Mouse (Mus musculus) spleen, adult 18-20 months (tissue): Measurements from ENCODE around the gene 1700017B05Rik.
"Not testable (repeated sequence)": the region's sequence is repeated elsewhere in the genome, so short reads cannot be mapped to it uniquely, and the experiment has no call there.

Experiments used
- DNase-seq, 2 experiments: peaks; one replicate each; pipeline ENCODE4 v3.0.0; 2022; ENCODE audit warnings: mixed read lengths in 2 of 2

1700017B05Rik gene

DNA sequence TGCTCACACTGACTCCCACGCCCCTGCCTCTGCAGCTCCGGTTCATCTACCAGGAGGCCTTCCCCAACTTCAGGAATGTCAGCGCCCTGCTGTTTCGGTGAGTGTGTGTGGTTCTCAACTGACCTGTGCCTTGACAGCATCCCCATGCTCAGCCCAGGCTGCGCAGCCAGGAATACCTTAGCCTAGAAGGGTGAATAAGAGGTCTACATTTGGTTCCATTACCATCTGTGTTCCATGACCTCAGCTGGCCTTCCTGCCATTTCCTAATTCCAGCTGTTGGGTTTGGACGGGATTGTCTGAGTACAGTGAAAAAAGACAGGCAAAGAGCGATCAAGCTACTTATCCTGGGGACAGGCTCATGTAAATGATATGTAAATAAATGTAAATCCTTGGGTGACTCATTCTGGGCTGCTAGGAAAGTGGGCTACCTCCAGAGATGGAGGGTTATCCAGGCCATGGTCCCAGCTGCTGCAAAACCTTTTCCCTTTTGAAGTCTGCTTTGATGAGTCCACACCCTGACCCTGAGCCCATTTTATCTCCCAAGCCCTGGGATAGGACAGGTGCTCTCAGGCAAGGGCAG, 18.2 kb downstream of the 1700017B05Rik start:
- DNase-seq = no peak

- DNase-seq = no peak
Observed at GRCm38 (mm10) chr9:57242916-57243315, 19.5 kb downstream of the 1700017B05Rik start.

- DNase-seq = no peak
Observed at GRCm38 (mm10) chr9:57241111-57241510, 21.3 kb downstream of the 1700017B05Rik start.

- DNase-seq = no peak
Observed at GRCm38 (mm10) chr9:57238220-57238619, 24.2 kb downstream of the 1700017B05Rik start.

DNA sequence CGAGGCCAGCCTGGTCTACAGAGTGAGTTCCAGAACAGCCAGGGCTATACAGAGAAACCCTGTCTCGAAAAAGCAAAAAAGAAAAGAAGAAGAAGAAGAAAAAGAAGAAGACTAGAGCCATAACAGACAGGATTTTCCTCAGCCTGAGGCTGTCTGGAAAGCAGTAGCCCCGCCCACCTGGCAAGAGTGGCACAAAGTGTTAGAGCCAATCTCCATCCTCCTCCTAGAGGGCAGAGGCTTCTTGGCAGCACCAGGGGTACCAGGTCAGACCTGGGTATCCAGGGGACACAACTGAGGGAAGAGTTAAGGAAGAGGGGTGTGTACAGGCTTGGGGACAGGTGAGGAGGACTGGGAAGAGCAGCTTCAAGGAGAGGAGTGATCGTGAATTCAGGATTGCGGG, 24.7 kb downstream of the 1700017B05Rik start:
- no peak for DNase-seq

DNA sequence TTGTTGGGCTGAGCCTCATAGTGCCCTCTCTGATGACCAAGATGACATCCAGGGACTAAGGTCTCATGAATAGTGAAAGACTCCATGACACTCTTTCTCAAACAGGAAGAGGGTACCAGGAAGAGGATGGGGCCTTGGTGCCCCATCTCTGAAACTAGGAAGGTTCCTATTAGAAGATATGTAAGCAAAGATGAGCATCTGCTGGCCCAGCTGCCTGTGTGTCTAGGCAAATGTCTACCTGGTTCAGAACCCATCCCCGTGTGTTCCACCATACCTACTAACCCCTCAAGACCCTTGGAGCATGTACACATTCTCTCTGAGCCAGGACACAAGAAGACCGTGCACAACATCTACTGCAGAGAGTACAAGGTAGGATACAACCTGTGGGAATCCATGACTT, 26.2 kb downstream of the 1700017B05Rik start, which contains the start of gene Trcg1:
Gene Trcg1, plus strand, starts transcription at position 301 of the 400 bp plus-strand sequence.
- no peak for DNase-seq

DNA sequence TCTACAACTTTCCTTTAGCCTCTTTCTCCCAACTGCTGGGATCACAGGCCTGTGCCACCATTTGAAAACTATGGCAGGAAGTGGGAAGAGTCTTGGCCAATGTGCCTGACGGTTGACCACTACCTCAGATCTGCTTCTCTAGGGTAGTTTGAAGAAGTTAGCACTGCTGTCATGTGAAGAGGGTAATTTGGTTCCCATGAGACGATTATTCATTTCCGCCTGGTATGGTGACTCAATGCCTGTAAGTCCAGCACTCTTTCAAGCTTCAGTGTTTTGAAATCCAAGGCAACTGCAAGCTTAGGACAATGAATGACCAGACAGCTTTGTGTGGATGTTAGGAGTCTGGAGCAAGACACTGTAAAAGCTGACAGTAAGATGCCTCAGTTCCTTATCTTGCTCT, 28.6 kb downstream of the 1700017B05Rik start:
- no peak for DNase-seq

- no peak for DNase-seq
Observed at GRCm38 (mm10) chr9:57233142-57233541, 29.3 kb downstream of the 1700017B05Rik start.

GRCm38 (mm10) chr9:57232341-57232940, 30.0 kb downstream of the 1700017B05Rik start:
- DNase-seq = no peak

DNA sequence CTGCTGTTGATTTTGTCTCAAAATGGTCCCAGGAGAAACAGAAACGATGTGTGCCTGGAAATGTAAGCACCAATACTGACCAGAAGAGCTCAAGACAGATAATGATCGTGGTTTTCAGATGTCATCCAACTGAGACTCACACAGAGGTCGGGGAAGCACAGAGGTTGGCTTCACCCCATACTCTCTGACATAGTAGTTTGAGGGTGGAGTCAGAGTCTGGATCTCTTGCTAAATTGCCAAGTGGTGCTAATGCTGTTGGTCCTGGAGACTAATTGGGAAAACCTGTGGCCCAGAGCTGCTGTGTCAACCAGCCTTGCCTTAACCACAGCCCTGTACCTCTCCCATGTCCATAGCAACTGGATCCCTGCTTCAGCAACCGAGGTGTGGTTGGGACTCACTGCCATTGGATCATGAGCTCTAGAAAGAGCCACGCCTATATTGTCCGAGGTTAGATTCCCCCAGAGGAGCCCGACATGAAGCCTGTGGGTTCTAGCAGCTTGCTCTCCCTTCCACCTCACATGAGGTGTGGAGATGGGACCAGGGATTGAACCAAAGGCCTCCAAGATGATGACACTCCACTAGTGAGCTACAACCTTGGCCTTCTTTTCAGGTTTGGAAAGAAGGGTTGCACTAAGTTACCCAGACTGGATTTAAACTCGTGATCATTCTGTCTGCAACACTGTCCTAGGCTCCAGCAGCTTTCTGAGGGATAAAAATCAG, 30.7 kb downstream of the 1700017B05Rik start:
- no peak for DNase-seq

- DNase-seq = no peak
Observed at GRCm38 (mm10) chr9:57230146-57230783, 32.1 kb downstream of the 1700017B05Rik start.

- DNase-seq = no peak
Observed at GRCm38 (mm10) chr9:57229726-57230125, 32.7 kb downstream of the 1700017B05Rik start.

GRCm38 (mm10) chr9:57228186-57228585, 34.2 kb downstream of the 1700017B05Rik start:
- no peak for DNase-seq

GRCm38 (mm10) chr9:57227203-57227602, 35.2 kb downstream of the 1700017B05Rik start:
- no peak for DNase-seq

DNA sequence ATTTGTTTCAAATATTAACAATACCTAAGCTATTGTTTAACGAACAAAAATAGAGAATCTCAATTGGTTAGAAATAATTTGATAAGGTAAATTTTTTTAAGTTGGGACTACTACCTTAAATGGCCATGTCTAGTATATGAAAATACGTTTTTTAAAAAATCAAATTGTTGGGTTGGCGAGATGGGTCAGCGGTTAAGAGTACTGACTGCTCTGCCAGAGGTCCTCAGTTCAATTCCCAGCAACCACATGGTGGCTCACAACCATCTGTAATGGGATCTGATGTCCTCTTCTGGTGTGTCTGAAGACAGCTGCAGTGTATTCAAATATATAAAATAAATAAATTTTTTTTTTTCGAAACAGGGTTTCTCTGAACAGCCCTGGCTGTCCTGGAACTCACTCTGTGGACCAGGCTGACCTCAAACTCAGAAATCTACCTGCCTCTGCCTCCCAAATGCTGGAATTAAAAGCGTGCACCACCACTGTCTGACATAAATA, 35.7 kb downstream of the 1700017B05Rik start:
- not testable (repeated sequence) for DNase-seq

GRCm38 (mm10) chr9:57225780-57226627, 36.4 kb downstream of the 1700017B05Rik start:
- DNase-seq = no peak

- DNase-seq = no peak
Observed at GRCm38 (mm10) chr9:57223341-57223740, 39.1 kb downstream of the 1700017B05Rik start.

GRCm38 (mm10) chr9:57220356-57220755, 42.1 kb downstream of the 1700017B05Rik start:
- DNase-seq = peak; percentile 8 to 21

- no peak for DNase-seq
Observed at GRCm38 (mm10) chr9:57219511-57219910, 42.9 kb downstream of the 1700017B05Rik start.

DNA sequence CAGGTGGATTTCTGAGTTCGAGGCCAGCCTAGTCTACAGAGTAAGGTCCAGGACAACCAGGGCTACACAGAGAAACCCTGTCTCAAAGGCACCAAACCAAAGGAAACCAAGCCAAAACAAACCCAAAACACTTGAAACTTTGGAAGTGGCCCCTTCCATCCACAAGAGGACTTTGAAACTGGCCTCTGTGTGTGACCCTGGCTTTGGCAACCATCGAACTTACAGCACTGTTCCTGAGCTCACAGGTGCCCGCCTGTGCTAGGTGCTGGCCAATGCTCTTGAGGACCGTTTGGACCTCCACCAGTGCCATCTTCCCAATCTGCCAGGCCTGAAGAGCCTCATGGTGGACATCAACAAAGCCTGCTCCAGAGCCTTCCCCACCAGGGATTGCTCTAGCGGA, 43.6 kb downstream of the 1700017B05Rik start:
- no peak for DNase-seq

GRCm38 (mm10) chr9:57217220-57217619, 45.2 kb downstream of the 1700017B05Rik start:
- no peak for DNase-seq

DNA sequence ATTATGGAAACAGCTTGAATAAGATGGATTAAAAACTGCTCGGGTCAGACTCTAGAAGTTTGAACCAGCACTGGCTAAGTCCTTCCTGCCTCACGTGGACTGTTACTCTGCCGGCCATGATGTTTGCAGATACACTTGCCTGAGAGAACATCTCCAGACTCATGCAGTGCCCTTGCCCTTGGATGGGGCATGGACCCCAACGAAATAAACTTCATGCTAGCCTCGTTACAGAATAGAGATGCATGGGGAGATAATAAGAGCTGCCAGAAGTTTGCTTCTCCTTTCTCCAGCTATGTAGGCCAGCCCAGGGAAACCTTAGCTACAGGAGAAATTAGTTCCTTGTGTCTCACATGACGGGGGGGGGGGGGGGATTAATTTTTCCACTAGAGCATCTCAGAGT, 47.9 kb downstream of the 1700017B05Rik start:
- no peak for DNase-seq
